Mouse (Mus musculus) lung, postnatal 0 days (tissue): ENCODE measurements around the gene Ckmt1.

Experiments
- CTCF ChIP-seq: IDR thresholded peaks from 2 replicates; pipeline ENCODE4 v1.5.1; 2016; ENCODE audit warnings: antibody characterized with exemption, mild to moderate bottlenecking
- EP300 ChIP-seq: IDR thresholded peaks from 2 replicates; pipeline ENCODE4 v1.6.1; 2016; ENCODE audit warnings: antibody characterized with exemption, mild to moderate bottlenecking, control low read depth

- TF ChIP-seq CTCF (no peak), EP300 (no peak)
These were observed 867 bp downstream of the Ckmt1 start for GRCm38 (mm10) chr2:121358381-121358780.
